Mouse (Mus musculus): Measurements from ENCODE around the gene Mllt1. TPM values are rescaled to one million over a fixed set of nuclear protein-coding genes. Genes with fewer than 3 reads are reported as not detected.

Mllt1 gene
- total RNA-seq, 1 experiment, result 24.6 TPM

DNA sequence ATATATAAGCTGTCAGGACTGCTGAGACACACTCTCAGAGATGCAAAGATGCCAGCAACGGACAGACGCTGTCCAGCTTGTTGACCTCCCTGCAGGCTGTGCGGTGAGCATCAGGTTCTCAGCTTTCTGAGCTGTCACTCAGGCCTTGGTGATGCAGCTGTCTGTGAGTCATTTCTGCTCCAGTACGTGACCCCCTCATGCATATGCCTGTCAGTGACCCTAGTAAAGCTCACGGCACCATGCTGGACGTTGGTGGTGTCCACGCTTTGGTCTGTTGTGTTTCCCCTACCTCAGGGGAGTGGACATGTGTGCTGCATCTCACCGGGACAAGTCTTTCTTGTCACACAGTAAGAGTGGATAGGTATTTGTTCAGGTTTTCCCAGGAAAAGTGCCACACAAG, 63.4 kb downstream of the Mllt1 start:
- in situ Hi-C loops (cut with MboI; ENCODE audit: low sequenced_read_pairs in 2 of 2, unreplicated experiment in 2 of 2), result no loop called here
- Histone ChIP-seq H3K4me1 (ENCODE audit: control insufficient read depth in 2 of 2, insufficient read depth in 2 of 2, low read length in 2 of 2, poor library complexity in 1 of 2) (peaks cover 15 to 31% of the 10 kb centered on the region in 2 experiments), H3K4me3 (ENCODE audit: insufficient read depth in 1 of 2, low read depth in 1 of 2, low read length in 2 of 2, poor library complexity in 1 of 2, severe bottlenecking in 1 of 2) (no peak overlapping the region), H3K9me3 (ENCODE audit: control insufficient read depth, insufficient read depth, low read depth, low read length) (no peaks in the 10 kb centered on the region), H3K36me3 (ENCODE audit: control insufficient read depth, insufficient read depth, low read length, poor library complexity, severe bottlenecking) (no peaks in the 10 kb centered on the region), H3K27ac (ENCODE audit: insufficient read depth, low read depth, low read length, poor library complexity, severe bottlenecking) (no peak overlapping the region), H3K9ac (ENCODE audit: insufficient read depth, low read depth, low read length, poor library complexity, severe bottlenecking) (no peak overlapping the region)
- no peak for DNase-seq (ENCODE audit: low read depth, low spot score)
- TF ChIP-seq MAFK (IDR thresholded peaks at IDR 0.05; ENCODE audit: insufficient read depth, low read depth, low read length) (no peak), ZNF384 (IDR thresholded peaks at IDR 0.05; ENCODE audit: low read depth, low read length) (no peak), HCFC1 (IDR thresholded peaks at IDR 0.05; ENCODE audit: borderline replicate concordance, insufficient read depth, low read length) (no peak), CHD2 (IDR thresholded peaks at IDR 0.05; ENCODE audit: low read depth, low read length) (no peak), ZC3H11A (IDR thresholded peaks at IDR 0.05; ENCODE audit: borderline replicate concordance, low read depth, low read length) (no peak)

DNA sequence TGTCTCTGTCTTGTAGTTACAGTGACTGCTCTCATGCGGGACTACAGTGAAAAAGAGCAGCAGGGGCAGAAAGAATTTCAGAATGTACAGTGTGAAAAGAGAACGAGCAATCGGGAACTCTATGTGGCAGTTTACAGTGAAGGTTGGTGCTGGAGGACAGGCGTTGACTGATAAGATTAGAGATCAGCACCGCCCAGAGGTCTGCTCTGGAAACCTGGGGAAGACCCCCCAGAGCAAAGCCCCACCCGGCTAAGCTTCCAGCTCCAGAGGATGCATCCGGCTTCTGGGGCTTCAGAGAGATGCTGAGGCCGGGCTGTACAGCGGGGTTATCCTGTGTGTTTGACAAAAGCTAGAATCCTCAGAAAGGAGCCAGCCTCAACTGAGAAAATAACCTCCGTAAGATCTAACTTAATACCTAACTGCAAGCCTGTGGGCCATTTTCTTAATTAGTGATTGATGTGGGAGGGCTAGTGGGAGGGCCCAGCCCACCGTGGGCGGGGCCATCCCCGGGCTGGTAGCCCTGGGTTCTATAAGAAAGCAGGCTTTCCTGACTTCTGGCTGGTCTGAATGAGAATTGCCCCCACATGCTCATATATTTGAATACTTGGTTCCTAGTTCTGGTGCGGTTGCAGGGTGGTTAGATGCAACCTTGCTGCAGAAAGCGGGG, 64.8 kb downstream of the Mllt1 start:
- DNase-seq (ENCODE audit: low read depth, low spot score), result peak; percentile 57
- peak overlapping the region; percentile 77 for H3K27ac ChIP-seq (ENCODE audit: insufficient read depth, low read depth, low read length, poor library complexity, severe bottlenecking)
- peaks cover 10 to 25% of the 10 kb centered on the region in 2 experiments for H3K4me1 ChIP-seq (ENCODE audit: control insufficient read depth in 2 of 2, insufficient read depth in 2 of 2, low read length in 2 of 2, poor library complexity in 1 of 2)
- no peak for TF ChIP-seq ZNF384 (IDR thresholded peaks at IDR 0.05; ENCODE audit: low read depth, low read length)
- no peak for TF ChIP-seq HCFC1 (IDR thresholded peaks at IDR 0.05; ENCODE audit: borderline replicate concordance, insufficient read depth, low read length)
- no peak for TF ChIP-seq CHD2 (IDR thresholded peaks at IDR 0.05; ENCODE audit: low read depth, low read length)
- H3K36me3 ChIP-seq (ENCODE audit: control insufficient read depth, insufficient read depth, low read length, poor library complexity, severe bottlenecking), result no peaks in the 10 kb centered on the region
- H3K9ac ChIP-seq (ENCODE audit: insufficient read depth, low read depth, low read length, poor library complexity, severe bottlenecking), result peak overlapping the region; percentile 52; the same call in 1 of the 2 replicates
- peak overlapping the region; percentile 29 to 54; a peak in 3 of 4 replicates for H3K4me3 ChIP-seq (ENCODE audit: insufficient read depth in 1 of 2, low read depth in 1 of 2, low read length in 2 of 2, poor library complexity in 1 of 2, severe bottlenecking in 1 of 2)
- in situ Hi-C loops (cut with MboI; ENCODE audit: low sequenced_read_pairs in 2 of 2, unreplicated experiment in 2 of 2), result no loop called here
- no peaks in the 10 kb centered on the region for H3K9me3 ChIP-seq (ENCODE audit: control insufficient read depth, insufficient read depth, low read depth, low read length)

DNA sequence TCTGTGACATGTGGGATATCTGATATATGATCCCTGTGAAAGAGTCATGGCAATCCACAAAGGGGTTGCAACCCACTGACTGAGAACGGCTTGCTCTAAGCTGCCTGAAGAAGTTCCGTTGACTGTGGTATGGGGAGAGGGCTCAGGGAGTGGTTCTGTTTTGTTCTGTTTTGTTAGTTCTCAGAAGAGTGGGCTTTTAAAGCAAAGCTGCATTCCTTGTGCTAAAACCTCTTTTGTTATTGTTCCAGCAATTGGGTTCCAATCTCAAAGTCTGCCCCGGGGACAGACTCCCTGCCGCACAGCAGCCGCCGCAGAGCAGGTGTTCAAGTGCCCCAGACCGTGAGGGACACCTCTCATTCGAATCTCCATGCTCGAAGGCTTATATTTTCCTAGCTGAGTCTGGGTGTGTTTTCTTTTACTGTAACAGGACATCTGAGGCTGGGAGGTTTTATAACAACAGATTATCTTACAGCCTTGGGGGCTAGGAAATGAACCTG, 65.7 kb downstream of the Mllt1 start:
- peak; percentile 45 for DNase-seq (ENCODE audit: low read depth, low spot score)
- H3K9ac ChIP-seq (ENCODE audit: insufficient read depth, low read depth, low read length, poor library complexity, severe bottlenecking), result no peak overlapping the region
- no peaks in the 10 kb centered on the region for H3K9me3 ChIP-seq (ENCODE audit: control insufficient read depth, insufficient read depth, low read depth, low read length)
- H3K4me1 ChIP-seq (ENCODE audit: control insufficient read depth in 2 of 2, insufficient read depth in 2 of 2, low read length in 2 of 2, poor library complexity in 1 of 2), result peaks cover 10 to 27% of the 10 kb centered on the region in 2 experiments
- in situ Hi-C loops (cut with MboI; ENCODE audit: low sequenced_read_pairs in 2 of 2, unreplicated experiment in 2 of 2), result no loop called here
- no peak for TF ChIP-seq MAFK (IDR thresholded peaks at IDR 0.05; ENCODE audit: insufficient read depth, low read depth, low read length)
- TF ChIP-seq CHD2 (IDR thresholded peaks at IDR 0.05; ENCODE audit: low read depth, low read length), result no peak
- TF ChIP-seq ZC3H11A (IDR thresholded peaks at IDR 0.05; ENCODE audit: borderline replicate concordance, low read depth, low read length), result no peak
- TF ChIP-seq HCFC1 (IDR thresholded peaks at IDR 0.05; ENCODE audit: borderline replicate concordance, insufficient read depth, low read length), result no peak
- no peak for TF ChIP-seq ZNF384 (IDR thresholded peaks at IDR 0.05; ENCODE audit: low read depth, low read length)
- H3K4me3 ChIP-seq (ENCODE audit: insufficient read depth in 1 of 2, low read depth in 1 of 2, low read length in 2 of 2, poor library complexity in 1 of 2, severe bottlenecking in 1 of 2), result peak overlapping the region in 1 of 2 experiments; percentile 54; a peak in 1 of 4 replicates
- peak overlapping the region; percentile 77; the same call in 1 of the 2 replicates for H3K27ac ChIP-seq (ENCODE audit: insufficient read depth, low read depth, low read length, poor library complexity, severe bottlenecking)
- H3K36me3 ChIP-seq (ENCODE audit: control insufficient read depth, insufficient read depth, low read length, poor library complexity, severe bottlenecking), result no peaks in the 10 kb centered on the region

DNA sequence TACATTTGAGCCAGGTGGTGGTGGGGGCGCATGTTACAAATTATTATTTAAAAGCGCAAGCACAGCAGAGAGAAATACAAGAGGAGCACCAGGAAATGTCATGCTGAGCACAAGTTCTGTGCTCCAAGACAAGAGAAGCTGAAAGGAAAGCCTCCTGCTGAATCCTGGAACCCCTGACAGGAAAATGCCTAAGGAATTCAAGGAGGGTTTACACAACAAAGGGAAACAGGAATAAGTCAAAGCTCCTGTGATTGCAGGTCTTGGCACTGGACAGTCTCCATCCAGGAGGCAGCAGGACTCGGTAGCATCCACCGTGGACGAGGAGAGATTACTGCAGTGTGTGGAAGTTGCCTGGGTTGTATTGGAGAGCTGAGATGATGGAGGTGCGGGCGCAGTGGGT, 69.1 kb downstream of the Mllt1 start:
- DNase-seq (ENCODE audit: low read depth, low spot score), result no peak
- no peak overlapping the region for H3K4me3 ChIP-seq (ENCODE audit: insufficient read depth in 1 of 2, low read depth in 1 of 2, low read length in 2 of 2, poor library complexity in 1 of 2, severe bottlenecking in 1 of 2)

More for the DNA sequence above, 69.1 kb downstream of the Mllt1 start:
- Histone ChIP-seq H3K27ac (ENCODE audit: insufficient read depth, low read depth, low read length, poor library complexity, severe bottlenecking) (peak overlapping the region; percentile 69; the same call in 1 of the 2 replicates), H3K9me3 (ENCODE audit: control insufficient read depth, insufficient read depth, low read depth, low read length) (no peaks in the 10 kb centered on the region), H3K36me3 (ENCODE audit: control insufficient read depth, insufficient read depth, low read length, poor library complexity, severe bottlenecking) (no peaks in the 10 kb centered on the region), H3K9ac (ENCODE audit: insufficient read depth, low read depth, low read length, poor library complexity, severe bottlenecking) (no peak overlapping the region; the same call in 1 of the 2 replicates), H3K4me1 (ENCODE audit: control insufficient read depth in 2 of 2, insufficient read depth in 2 of 2, low read length in 2 of 2, poor library complexity in 1 of 2) (peaks cover 3 to 20% of the 10 kb centered on the region in 2 experiments)
- in situ Hi-C loops (cut with MboI; ENCODE audit: low sequenced_read_pairs in 2 of 2, unreplicated experiment in 2 of 2), result no loop called here
- TF ChIP-seq HCFC1 (IDR thresholded peaks at IDR 0.05; ENCODE audit: borderline replicate concordance, insufficient read depth, low read length) (no peak), CHD2 (IDR thresholded peaks at IDR 0.05; ENCODE audit: low read depth, low read length) (no peak), ZNF384 (IDR thresholded peaks at IDR 0.05; ENCODE audit: low read depth, low read length) (no peak), MAFK (IDR thresholded peaks at IDR 0.05; ENCODE audit: insufficient read depth, low read depth, low read length) (no peak), ZC3H11A (IDR thresholded peaks at IDR 0.05; ENCODE audit: borderline replicate concordance, low read depth, low read length) (no peak)

Data from ES-E14 (cell line).